Mouse (Mus musculus) olfactory bulb, adult 2 months (tissue): ENCODE measurements around the gene Kctd15.

Source experiments
- CTCF ChIP-seq: fragments of 200-500 bp; IDR thresholded peaks from 2 replicates; pipeline ENCODE4 v1.5.1; 2012; ENCODE audit warnings: low read depth, mild to moderate bottlenecking, low read length, moderate library complexity; ENCODE audit not compliant: insufficient read depth
- POLR2A ChIP-seq: fragments of 200-500 bp; IDR thresholded peaks from 2 replicates; pipeline ENCODE4 v1.6.1; 2012; ENCODE audit warnings: mild to moderate bottlenecking, low read depth, low read length, moderate library complexity; ENCODE audit not compliant: insufficient read depth

DNA sequence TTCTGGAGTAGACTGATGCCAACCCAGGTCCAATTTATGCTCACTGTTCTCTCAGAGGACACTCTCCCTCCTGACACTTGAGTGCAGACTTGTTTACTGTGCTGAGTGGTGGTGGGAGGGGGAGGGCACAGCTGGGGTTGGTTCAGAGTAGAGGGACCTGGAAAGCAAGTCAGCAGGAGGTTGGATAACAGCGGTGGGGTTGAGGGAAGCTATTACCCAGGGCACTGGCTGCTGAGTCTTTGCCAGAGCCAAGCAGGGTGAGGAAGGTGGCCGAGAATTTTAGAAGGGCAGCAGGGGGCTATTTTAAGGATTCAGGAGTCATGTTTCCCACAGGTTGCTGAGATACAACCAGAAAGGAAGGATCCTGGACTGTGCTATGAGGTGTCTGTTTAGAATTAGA lies 36.1 kb downstream of the Kctd15 start:
- no peak for TF ChIP-seq CTCF
- no peak for TF ChIP-seq POLR2A
